Mouse (Mus musculus) intestine, embryonic 14.5 days (tissue): Measurements from ENCODE around the gene Matn1. TPM values are rescaled to one million over a fixed set of nuclear protein-coding genes. Genes with fewer than 3 reads are reported as not detected.

Experiments used
- ATAC-seq: fragments of 200-750 bp; cut with Nextera tagmentation; replicated peaks from 2 replicates; pipeline ENCODE4 v1.8.0; 2017; ENCODE audit warnings: low read depth, moderate number of reproducible peaks, moderate TSS enrichment, moderate library complexity; ENCODE audit not compliant: low FRiP score, low TSS enrichment
- DNase-seq: peaks from one replicate; pipeline ENCODE4 v3.0.0-alpha.2; 2018; ENCODE audit warnings: low spot score
- H3K27ac ChIP-seq: fragments of 300-500 bp; sonication (generic); 2 replicates; pipeline ENCODE4 v1.5.1; 2014; ENCODE audit warnings: low read depth, mild to moderate bottlenecking, control low read depth
- H3K27me3 ChIP-seq: fragments of 300-500 bp; sonication (generic); replicated peaks from 2 replicates; pipeline ENCODE4 v1.6.1; 2014; ENCODE audit warnings: low read length, control low read depth; ENCODE audit not compliant: control insufficient read depth, insufficient read depth
- H3K36me3 ChIP-seq: fragments of 300-500 bp; sonication (generic); 2 replicates; pipeline ENCODE4 v1.6.1; 2014; ENCODE audit warnings: low read length, control low read depth; ENCODE audit not compliant: control insufficient read depth, insufficient read depth
- H3K4me1 ChIP-seq: fragments of 300-500 bp; sonication (generic); replicated peaks from 2 replicates; pipeline ENCODE4 v1.6.1; 2014; ENCODE audit warnings: low read length, control low read depth, mixed read lengths; ENCODE audit not compliant: control insufficient read depth, insufficient read depth
- H3K4me2 ChIP-seq: fragments of 300-500 bp; sonication (generic); 2 replicates; pipeline ENCODE4 v1.6.1; 2014; ENCODE audit warnings: low read length
- H3K4me3 ChIP-seq: fragments of 300-500 bp; sonication (generic); 2 replicates; pipeline ENCODE4 v1.5.1; 2014; ENCODE audit warnings: low read depth, low read length, control low read depth, mixed read lengths
- H3K9ac ChIP-seq: fragments of 300-500 bp; sonication (generic); 2 replicates; pipeline ENCODE4 v1.6.1; 2014; ENCODE audit warnings: mild to moderate bottlenecking, low read length
- H3K9me3 ChIP-seq: fragments of 300-500 bp; sonication (generic); 2 replicates; pipeline ENCODE4 v1.6.1; 2016; ENCODE audit warnings: low read length, control low read depth; ENCODE audit not compliant: control insufficient read depth
- WGBS: fragments of 180-500 bp; shearing (Covaris S2); extraction: QIAGEN DNeasy Blood & Tissue Kit; methylation state at CpG from one replicate; pipeline ENCODE4 v1.1.7; 2014; 5-methylcytosine and 5-hydroxymethylcytosine counted together
- polyA plus RNA-seq: library from polyadenylated mRNA; unstranded; fragments of >200 nt; fragmentation: Nextera tagmentation; extraction: Ambion mirVana; gene quantifications from 2 replicates; pipeline ENCODE4 v1.2.1, GENCODE M21; 2014

Matn1 gene
- polyA plus RNA-seq, 1 experiment from 2014 or later, result not detected

DNA sequence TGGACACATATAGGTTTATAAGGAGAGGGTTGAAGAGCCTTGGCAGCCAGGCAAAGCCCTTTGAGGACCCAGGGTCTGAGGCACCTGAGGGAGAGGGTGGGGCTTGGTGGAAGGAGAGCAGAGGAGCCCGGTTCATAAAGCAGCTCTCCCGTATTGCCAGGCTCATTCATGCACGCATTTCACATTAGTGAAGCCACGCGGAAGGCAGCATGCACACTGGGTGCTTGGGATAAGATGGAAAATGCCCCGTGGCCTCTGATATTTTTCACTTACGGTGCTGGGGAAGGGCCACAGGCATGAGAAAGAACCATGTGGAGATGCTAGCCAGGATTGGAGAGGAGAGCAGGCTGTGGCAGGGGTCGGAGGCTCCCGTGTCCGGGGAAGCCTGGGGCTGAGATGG, 13.0 kb downstream of the Matn1 start:
- Histone ChIP-seq H3K4me2 (no peak overlapping the region), H3K27ac (no peak overlapping the region), H3K27me3 (no peaks in the 10 kb centered on the region), H3K36me3 (no peaks in the 10 kb centered on the region), H3K4me3 (no peak overlapping the region), H3K9me3 (no peaks in the 10 kb centered on the region), H3K9ac (no peak overlapping the region), H3K4me1 (no peaks in the 10 kb centered on the region)
- ATAC-seq (no peak), DNase-seq (no peak)
- WGBS, result 78% methylated on average over 10 of the region's 10 CpGs

GRCm38 (mm10) chr4:130958812-130959211, 14.6 kb downstream of the Matn1 start:
- H3K4me3 ChIP-seq, result no peak overlapping the region
- ATAC-seq, result no peak
- H3K27ac ChIP-seq, result no peak overlapping the region
- DNase-seq, result no peak
- no peaks in the 10 kb centered on the region for H3K36me3 ChIP-seq
- no peaks in the 10 kb centered on the region for H3K27me3 ChIP-seq
- no peaks in the 10 kb centered on the region for H3K9me3 ChIP-seq
- WGBS, result 78% methylated on average over 5 of the region's 5 CpGs
- no peak overlapping the region for H3K9ac ChIP-seq
- no peak overlapping the region for H3K4me2 ChIP-seq
- H3K4me1 ChIP-seq, result no peaks in the 10 kb centered on the region

GRCm38 (mm10) chr4:130959678-130960077, 15.5 kb downstream of the Matn1 start:
- DNase-seq (no peak), ATAC-seq (no peak)
- no peak overlapping the region for H3K4me3 ChIP-seq
- 58% methylated on average over 6 of the region's 6 CpGs for WGBS
- no peak overlapping the region for H3K9ac ChIP-seq
- no peaks in the 10 kb centered on the region for H3K9me3 ChIP-seq
- no peaks in the 10 kb centered on the region for H3K27me3 ChIP-seq
- H3K36me3 ChIP-seq, result no peaks in the 10 kb centered on the region
- H3K27ac ChIP-seq, result no peak overlapping the region
- H3K4me2 ChIP-seq, result no peak overlapping the region
- no peaks in the 10 kb centered on the region for H3K4me1 ChIP-seq

DNA sequence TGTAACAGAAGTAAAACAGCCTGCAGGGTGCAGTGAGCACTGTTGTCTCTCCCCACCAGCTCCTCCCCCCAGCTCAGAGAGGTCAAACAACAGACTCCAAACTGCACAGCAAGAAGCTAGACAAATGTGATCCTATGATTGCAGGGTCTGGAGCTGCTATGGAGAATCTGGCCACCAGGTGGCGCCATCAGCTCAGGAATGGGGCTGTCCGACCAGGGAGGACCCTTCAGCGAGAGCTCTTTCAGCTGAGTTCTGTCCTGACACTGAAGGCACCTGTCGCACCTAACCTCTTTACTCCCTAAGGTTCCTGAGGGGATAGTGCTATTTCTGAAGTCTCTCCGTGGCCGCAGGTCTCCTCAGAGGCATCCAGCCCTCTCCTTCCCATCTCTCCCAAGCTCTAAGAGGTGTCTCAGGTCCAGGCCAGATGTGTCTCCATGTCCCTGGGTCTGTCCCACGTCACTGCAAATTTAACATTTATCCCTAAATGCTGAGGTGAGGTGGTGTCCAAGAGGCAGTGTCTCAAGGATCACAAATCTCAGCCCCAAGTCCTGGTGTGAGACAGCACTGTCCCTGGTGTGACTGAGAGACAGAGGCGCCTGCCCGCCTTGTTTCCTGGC, 16.0 kb downstream of the Matn1 start:
- peak; percentile 63; the same call in 1 of the 2 replicates for ATAC-seq
- WGBS, result 28% methylated on average over 9 of the region's 9 CpGs
- H3K36me3 ChIP-seq, result no peaks in the 10 kb centered on the region

DNA sequence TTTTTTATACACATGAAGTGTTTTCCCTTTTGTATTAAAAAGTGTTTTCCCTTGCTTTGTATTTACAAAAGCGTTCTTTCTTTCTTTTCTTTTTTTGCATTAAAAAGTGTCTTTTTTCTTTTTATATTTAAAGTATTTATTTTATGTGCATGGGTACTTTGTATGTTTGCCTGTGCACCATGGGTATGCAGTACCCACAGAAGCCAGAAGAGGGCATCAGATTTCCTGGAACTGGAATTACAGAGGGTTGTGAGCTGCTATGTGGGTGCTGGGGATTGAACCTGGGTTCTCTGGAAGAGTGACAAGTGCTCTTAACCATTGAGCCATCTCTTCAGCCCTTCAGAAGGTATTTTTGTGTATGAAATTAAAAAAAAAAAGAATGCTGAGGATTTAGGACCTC, 27.1 kb downstream of the Matn1 start:
- no peak overlapping the region for H3K27ac ChIP-seq
- H3K36me3 ChIP-seq, result no peaks in the 10 kb centered on the region
- H3K4me3 ChIP-seq, result no peak overlapping the region
- no peak overlapping the region for H3K4me2 ChIP-seq
- H3K9me3 ChIP-seq, result no peaks in the 10 kb centered on the region
- DNase-seq (no peak), ATAC-seq (no peak)
- H3K27me3 ChIP-seq, result no peaks in the 10 kb centered on the region
- no peaks in the 10 kb centered on the region for H3K4me1 ChIP-seq
- no peak overlapping the region for H3K9ac ChIP-seq
- 94% methylated on average over 1 of the region's 1 CpGs for WGBS

More for the DNA sequence above, 16.0 kb downstream of the Matn1 start:
- H3K4me1 ChIP-seq, result no peaks in the 10 kb centered on the region
- peak; percentile 98 for DNase-seq
- H3K27me3 ChIP-seq, result no peaks in the 10 kb centered on the region
- no peak overlapping the region for H3K27ac ChIP-seq
- no peak overlapping the region for H3K4me3 ChIP-seq
- no peak overlapping the region for H3K9ac ChIP-seq
- H3K9me3 ChIP-seq, result no peaks in the 10 kb centered on the region
- no peak overlapping the region for H3K4me2 ChIP-seq

DNA sequence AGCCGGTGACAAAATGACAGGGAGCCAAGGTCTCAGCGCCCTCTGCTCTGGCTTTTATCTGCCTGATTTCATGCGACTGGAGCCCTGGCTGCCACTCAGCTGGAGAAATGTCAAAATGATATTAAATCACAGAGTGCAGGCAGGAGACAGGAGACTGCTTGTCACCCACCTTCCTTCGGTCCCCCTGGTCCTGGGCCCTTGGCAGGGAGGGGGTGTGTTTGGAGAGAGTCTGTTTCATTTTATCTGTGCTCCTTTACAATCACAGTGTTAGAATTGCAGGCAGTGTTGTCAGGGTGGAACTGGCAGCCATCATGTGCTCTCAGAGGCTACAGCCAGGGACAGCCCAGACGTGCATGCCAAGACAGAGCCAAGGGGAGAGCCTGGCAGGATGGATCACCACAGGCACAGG, 28.2 kb downstream of the Matn1 start:
- DNase-seq (no peak), ATAC-seq (no peak)
- Histone ChIP-seq H3K27me3 (no peaks in the 10 kb centered on the region), H3K9me3 (no peaks in the 10 kb centered on the region), H3K4me2 (no peak overlapping the region), H3K27ac (no peak overlapping the region), H3K4me1 (no peaks in the 10 kb centered on the region), H3K9ac (no peak overlapping the region), H3K36me3 (no peaks in the 10 kb centered on the region), H3K4me3 (no peak overlapping the region)
- 67% methylated on average over 5 of the region's 5 CpGs for WGBS

DNA sequence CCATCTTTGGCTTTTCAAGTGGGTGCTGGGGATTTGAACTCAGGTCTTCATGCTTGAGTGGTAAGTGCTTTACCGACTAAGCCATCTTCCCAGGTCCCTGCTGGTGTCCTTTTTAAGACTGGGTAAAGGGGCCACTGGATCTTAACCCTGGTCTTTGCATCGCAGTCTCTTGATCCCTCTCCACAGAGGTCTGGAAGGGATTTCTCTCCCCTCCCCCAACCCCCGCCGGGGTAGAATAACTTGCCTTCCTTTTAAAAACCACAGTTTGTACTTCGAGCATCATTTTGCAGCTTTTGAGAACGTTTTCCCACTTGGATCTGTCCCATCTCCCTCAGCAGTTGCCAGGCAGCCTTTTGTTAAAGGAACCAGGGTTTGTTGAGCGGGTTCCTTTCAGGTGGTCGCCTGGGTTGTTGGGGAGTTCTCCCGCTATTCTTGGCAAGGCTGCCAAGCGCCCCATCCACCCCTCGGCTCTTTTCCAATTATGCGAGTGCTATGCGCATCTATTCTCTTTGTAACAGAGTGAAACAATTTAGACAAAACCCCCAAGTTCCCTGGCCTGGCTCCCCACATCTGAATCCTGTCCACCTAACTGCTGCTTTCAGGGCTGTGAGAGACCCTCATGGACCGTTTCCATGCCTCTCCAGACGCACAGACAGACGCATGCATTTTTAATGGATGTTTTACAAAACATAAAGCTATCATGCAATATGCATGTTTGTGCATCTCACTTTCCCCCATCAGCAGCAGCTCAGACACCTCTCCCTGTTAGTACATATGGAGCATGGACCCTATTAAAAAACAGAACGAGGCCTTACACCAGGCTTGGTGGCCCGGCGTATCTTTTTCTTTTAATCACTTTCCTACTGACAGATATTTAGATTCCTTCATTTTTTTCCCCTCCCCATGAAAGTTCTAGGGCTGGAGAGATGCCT, 29.4 kb downstream of the Matn1 start:
- Histone ChIP-seq H3K27ac (no peak overlapping the region), H3K9me3 (no peaks in the 10 kb centered on the region), H3K4me3 (no peak overlapping the region), H3K36me3 (no peaks in the 10 kb centered on the region), H3K4me2 (no peak overlapping the region), H3K27me3 (no peaks in the 10 kb centered on the region), H3K9ac (no peak overlapping the region), H3K4me1 (no peaks in the 10 kb centered on the region)
- DNase-seq, result no peak
- no peak for ATAC-seq
- 72% methylated on average over 19 of the region's 19 CpGs for WGBS

DNA sequence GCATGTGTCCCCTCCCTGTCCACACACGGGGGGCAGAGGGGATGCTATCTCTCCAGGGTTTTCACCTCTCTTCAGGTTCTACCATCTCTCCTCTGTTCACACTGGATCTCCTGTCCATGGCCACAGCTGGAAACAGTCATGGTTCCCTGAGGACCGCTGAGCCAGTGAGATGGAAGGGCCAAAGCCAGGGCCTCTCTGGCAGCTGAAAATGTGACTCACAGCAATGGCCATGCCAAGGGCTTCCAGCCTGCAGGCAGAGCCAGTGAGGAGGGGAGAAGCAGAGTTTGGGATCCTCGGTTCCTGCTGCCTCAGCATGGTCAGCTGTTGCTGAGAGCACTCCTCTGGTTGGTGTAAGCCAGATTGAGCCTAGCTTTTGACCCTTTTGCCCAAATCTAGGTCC, 34.8 kb downstream of the Matn1 start:
- 81% methylated on average over 3 of the region's 3 CpGs for WGBS
- Histone ChIP-seq H3K4me2 (no peak overlapping the region), H3K9me3 (no peaks in the 10 kb centered on the region), H3K27me3 (no peaks in the 10 kb centered on the region), H3K4me3 (no peak overlapping the region), H3K9ac (no peak overlapping the region), H3K4me1 (no peaks in the 10 kb centered on the region), H3K36me3 (no peaks in the 10 kb centered on the region), H3K27ac (no peak overlapping the region)
- no peak for ATAC-seq
- DNase-seq, result no peak
